Mouse (Mus musculus): ENCODE data around the gene Gna11.
A peak's percentile ranks its signal among the peaks of the same experiment; 100 is the strongest.

The Gna11 gene

DNA sequence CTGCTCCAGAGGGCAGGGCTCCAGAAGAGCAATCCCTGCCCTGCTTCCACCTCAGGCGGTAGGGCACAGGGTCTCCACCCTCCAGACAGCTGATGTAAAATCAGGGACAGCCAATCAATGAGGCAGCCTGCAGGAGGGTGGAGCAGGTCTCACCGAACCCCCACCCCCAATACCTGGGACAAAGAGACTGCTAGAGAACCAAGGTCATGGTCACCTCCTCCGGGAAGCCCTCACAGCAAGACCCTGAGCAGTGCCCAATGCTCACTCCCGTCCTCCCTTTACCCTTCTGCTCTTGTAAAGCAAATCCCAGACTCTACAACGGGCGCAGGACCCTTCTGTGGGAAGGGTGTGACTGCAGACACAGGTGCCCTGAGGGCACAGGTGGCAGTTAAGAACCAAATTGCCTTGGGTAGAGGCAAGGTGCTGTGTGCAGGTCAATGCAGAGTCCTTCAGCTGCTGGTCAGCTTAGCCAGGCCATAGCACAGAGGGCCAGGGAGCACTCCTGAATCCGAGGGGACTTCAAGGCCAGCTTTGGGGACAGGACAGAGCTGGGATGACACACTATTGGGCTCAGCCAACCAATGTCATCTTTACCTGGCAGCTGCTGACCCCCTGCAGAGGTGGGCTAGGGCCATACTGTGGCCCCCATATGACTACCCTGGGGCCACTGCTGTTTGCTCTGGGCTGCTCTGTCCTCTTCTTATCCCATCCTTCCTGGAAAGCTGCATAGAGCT lies 2.1 kb downstream of the Gna11 start:
- no peak for DNase-seq (ENCODE audit: low spot score in 2 of 2)

DNA sequence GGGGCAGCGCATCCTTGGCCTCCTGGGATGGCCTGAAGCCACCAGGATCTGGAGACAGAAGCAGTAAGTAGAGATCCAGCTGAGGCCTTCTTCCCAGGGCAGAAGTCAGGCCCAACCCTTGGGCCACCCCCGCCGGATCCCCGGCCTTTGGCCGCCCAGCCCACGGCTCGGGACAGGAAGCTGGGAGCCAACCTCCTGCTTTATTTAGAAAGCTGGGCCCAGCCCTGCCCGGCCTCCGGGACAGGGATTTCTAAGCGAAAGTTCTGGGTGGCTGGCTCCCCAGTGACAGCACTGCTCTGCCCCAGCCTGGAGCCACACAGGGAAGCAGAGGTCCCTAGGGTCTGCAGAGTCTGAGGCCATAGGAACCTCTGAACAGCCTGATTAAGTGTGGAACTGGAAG lies 3.2 kb downstream of the Gna11 start:
- DNase-seq (ENCODE audit: low spot score in 2 of 2): peak in 1 of 2 experiments; percentile 38

DNA sequence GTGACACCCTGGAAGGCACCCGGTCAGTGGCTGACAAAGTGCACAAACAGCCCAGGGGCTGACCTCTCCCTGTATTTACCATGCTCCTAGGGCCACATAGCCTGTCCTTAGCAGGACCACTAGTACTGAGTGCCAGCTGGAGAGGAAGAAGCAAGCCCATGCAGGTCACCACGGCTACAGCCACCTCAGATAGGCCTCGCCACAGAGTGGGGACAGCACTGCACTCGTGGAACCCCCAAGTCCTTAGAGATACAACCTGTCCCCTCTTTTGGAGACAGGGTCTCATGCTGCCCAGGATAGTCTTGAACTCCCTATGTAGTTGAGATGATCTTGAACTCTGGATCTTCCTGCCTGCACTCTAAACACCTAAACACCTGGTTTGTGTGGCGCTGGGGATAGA lies 3.6 kb downstream of the Gna11 start:
- DNase-seq (ENCODE audit: low spot score in 2 of 2): no peak

DNA sequence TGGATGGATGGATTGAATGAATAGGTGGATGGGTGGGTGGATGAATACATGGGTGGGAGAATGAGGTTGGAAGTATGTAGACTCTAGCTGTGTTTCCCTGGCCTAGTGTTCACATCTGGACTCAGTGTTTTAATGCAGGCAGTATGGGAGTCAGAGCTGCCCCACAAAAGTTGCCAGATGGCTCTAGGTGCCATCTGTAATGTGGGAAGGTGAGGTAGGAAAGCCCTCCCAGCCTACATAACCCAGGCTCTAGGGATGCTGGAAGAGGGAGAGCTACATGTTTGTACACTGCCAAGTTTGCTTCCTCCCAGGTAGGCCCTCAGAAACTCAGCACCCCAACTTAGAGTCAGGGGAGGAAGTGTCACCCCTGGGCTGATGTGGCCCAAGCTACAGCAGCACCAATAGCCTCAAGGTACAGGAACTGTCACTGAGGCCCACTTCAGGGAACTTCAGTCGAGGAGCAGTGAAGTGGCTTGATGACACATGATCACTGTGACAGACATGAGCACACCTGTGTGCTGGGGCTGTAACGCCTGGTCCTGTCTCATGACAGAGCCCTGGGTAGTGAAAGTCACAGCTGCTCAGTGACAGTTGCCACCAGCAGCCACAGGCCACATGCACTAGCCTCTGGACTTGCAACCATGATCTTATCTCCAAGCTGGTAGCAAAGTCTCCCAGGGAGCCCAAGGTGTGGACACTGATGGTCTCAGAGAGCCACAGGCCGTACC lies 6.5 kb downstream of the Gna11 start:
- DNase-seq (ENCODE audit: low spot score in 2 of 2): no peak

DNA sequence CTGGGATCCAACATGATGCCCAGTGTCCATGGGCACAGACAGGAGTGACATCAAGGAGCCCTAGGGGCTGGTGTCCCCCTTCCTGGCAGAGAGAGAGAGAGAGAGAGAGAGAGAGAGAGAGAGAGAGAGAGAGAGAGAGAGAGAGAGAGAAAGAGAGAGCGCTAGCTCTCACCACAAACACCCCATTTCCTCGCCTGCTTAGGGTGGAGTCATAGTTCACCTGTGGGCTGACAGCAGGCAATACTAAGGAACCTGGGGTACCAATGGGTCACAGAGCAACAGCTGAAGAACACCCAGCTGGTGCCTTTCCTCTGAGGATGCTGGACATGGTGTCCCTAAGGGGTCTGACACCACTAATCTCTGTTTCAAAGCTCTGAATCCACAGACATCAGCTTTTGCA lies 7.6 kb downstream of the Gna11 start:
- DNase-seq (ENCODE audit: low spot score in 2 of 2): no peak

DNA sequence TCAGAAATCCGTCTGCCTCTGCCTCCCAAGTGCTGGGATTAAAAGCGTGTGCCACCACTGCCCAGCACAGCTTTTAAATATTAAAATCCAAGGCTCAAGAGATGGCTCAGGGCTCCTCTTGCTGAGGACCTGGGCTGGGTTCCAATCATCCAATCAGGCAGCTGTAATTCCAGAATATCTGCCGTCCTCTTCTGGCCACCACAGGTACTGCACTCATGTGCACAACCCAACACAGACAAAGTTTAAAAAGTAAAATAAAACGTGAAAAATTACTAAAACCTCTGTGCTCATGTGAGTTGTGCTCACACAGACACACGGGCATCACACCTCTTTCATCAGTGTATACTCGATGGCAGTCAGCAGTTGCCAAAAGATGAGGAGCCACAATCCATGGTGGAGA lies 8.3 kb downstream of the Gna11 start:
- DNase-seq (ENCODE audit: low spot score in 2 of 2): no peak

DNA sequence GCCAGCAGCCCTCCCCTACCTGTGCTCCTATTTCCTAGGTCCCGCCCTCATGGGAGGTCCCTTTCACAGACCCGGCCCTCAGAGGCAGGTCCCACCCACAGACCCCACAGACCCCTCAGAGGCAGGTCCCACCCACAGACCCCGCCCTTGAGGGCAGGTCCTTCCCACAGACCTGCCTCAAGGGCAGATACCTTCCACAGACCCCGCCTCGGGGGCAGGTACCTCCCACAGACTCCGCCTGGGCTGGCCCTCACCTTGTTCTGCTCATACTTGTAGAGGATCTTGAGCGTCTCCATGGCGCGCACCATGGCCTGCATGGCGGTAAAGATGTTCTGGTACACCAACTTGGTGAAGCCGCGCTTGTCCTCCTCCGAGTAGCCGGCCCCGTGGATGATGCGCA lies 10.2 kb downstream of the Gna11 start:
- no peak for DNase-seq (ENCODE audit: low spot score in 2 of 2)

DNA sequence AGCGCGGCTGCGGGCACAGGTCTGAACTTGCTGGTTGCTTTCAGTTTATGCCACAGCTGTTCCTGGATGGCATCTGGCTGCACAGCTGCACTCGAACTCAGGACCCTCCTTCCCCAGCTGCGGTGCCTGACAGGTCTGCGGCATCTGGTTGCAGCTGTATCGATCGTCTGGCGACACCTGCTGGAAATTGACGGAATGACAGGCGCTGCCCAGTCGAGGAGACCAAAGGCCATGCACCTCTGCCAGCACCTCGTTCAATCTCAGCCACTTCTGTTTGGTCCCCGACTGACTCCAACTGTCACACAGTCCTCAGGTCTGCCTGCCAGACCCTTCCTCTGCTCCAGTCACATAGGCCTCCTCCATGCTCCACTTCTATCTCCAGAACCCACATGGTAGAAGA lies 18.2 kb downstream of the Gna11 start:
- peak; percentile 76 to 92 for DNase-seq (ENCODE audit: low spot score in 2 of 2)

DNA sequence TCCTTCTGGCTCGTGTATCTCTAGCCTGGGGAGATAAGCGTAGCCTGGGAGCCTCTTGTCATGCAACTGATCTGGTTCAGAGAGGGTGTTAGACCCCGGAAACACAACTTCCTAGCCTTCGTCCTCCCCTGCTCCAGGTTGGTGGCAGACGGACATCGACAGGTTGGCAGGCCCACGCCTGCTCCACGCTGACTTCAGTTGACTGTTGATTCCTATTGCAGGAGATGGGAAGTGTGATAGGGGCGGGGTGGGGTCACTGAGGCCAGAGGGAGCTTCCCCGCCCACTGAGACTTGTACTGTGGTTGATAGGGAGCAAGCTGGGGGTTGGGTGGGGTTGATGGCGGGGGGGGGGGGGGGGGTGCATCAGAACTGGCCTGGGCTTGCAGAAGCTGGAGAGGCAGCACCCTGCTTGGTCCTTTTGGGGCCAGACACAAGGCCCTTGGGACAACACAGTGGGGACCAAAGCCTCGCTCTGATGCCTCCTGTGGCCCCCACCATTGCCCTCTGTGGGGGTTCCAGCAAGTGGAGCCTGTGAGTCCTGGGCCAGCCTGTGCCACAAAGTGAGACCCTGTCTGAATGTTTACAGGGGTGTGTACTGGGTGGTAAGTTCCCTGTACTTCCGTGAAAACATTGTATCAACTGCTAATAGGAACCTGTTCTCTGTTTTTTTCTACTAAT lies 19.8 kb downstream of the Gna11 start:
- DNase-seq (ENCODE audit: low spot score in 2 of 2): peak; percentile 67 to 70

DNA sequence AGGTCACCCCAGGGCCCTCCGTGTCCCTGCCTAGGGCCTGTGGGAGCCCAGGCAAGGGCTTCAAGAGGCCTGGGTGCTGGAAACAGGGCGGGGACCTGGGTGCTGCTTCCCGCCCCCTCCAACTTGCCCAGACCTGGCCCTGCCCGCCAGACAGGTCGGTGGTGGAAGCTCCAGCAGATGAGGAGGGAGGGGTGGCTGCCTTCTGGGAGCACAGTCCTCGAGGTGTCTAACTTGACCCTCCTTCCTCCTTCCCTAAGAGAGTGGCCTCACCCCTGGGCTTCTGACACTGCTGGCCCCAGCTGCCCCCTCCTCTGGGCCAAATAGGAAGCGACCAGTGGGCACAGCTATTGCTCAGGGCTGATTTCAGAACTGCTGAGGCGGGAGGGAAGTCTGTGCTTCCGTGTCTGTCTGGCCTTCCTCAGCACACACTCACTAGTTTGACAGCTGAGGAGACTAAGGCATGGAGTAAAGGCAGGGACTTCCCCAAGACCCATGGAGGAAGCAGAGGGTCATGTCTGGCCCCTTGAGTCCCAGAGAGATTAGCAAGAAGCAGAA lies 20.9 kb downstream of the Gna11 start, which contains the start of gene Gna15:
Gna15 (minus strand) TSS at position 175 of the 555 bp plus-strand sequence.
- DNase-seq (ENCODE audit: low spot score in 2 of 2): peak; percentile 69 to 72

DNA sequence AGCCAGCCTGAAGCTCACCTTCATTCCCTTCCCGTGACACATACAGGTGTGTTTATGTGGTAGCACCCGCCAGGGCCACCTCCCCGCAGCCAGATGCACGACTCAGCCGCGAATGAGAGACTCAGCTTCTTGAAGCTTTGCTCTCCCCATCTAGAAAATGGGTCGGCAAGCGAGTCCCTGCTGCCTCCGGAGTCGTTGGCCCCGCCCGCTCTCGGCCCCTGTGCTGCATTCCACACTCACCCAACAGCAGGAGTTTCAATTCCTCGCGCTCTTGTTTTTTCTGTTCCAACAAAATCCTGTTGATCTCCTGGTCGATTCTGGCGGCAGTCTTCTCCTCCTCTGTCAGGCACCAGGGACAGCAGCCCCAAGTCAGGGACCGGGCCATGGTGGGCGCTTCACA lies 21.4 kb downstream of the Gna11 start:
- no peak for DNase-seq (ENCODE audit: low spot score in 2 of 2)

DNA sequence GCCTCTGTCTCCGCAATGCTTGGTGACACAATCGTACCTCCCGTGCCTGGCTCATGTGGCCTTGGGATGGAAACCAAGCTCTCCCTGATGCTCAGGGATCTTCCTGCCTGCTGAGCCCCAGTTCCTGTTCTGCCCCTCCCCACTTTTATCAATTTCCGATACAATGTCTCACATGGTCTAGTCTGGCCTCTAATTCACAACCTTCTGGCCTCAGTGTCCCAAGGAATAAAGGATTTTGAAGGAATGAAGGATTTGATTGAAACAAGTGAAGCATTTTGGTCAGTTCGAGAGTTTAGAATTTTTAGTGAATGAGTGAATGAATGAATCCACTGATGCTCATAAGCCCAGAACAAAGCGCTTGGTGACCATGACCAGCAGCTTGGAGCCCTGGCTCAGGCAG lies 21.8 kb downstream of the Gna11 start:
- DNase-seq (ENCODE audit: low spot score in 2 of 2): no peak

DNA sequence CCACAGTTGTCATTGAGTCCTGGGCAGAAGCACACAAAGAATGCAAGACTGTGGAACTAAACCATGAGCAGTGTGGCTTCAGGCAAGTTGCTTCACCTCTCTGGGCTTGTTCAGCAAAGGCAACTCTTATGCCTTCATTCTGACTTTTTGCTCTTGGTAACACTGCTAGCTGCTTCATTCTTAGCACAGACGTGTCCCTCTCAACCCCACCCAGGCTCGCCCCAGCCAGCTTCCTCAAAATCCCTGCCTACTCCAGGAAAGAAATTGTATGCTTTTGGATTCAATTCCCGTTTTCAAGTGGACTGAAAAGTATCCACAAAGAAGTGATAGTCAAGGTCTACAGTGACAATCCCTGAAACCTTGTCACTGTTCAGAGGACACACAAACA lies 25.0 kb downstream of the Gna11 start:
- DNase-seq (ENCODE audit: low spot score in 2 of 2): no peak

DNA sequence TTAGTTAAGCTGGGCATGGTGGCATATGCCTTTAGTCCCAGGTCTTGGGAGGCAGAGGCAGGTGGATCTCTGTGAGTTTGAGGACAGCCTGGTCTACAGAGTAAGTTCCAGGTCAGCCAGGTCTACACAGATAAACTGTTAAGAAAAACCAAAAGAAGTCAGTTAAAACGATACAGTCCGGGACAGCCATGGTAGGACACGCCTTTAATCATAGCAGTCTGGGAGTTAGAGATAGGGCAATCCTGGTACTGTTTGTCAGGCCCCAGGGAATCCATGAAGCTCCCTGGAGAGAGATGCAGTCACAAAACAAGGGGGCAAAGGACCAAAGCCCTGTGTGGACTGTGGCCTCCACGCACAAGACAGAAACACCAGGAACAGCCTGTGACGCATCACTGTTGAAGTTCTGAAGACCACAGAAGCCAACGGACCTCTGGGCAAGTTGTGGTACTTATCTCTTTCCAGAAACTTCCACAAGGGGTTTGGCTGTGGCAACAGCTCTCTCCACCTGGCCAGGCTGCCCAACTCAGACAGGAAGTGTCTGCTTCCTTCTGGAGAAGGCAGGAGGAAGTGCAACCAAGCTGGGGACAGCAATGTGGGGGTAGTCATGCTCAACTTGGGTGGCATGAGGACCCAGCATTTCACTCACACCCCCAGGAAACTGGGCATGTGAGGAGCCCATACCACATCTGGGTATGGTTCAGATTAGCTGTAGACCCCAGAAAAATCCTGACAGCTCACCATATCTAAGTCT lies 25.6 kb downstream of the Gna11 start:
- no peak for DNase-seq (ENCODE audit: low spot score in 2 of 2)

DNA sequence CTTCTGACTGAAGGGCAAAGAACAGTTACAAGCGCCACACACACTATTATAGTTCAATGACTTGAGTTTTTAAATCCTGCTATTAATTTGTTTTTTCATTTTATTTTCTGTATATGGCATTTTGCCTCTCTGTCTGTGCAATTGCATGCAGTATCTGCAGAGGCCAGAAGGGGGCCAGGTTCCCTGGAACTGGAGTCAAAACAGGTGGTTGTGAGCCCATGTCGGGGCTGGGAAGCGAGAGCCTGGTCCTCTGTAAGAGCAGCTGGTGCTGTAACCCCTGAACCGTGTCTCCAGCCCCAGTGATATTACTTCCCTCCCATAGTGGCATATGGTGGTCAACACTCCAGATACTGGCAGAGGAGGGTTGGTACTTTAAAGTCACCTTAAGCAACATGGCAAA lies 26.4 kb downstream of the Gna11 start:
- DNase-seq (ENCODE audit: low spot score in 2 of 2): peak in 1 of 2 experiments; percentile 55

DNA sequence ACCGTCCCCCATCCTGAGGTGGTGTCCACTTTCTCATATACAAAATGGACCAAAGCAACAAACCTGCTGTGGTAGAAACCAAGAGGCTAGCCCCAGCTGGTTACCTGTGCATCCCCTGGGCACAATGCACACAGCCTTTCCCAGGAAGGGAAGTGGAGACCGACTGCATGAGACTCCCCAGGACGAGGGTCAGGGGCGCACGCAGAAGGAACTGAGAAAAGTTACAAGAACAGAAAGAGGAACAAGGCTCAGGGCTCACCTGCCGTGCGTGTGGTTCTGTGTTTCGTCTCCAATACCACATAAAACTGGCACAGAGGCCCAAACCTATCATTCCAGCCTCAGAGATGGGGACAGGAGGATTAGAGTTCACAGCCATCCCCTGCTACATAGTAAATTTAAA lies 27.8 kb downstream of the Gna11 start:
- no peak for DNase-seq (ENCODE audit: low spot score in 2 of 2)

DNA sequence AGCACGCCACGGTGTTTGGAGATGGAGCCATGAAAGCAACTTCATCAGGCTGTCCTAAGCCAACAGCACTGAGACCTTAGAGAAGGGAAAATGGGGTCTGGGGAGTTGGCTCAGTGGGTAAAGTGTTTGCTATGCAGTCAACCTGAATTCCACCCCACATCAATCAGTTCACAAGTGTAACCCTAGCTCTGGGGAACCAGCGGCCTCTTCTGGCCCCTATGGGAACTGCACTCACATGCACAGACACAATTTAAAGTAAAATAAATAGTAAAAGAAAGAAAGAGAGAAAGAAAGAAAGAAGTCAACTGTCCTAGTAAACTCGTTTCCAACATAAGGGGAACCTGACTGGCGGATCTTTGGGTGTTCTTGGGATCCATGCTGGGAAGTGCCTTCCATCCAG lies 31.2 kb downstream of the Gna11 start:
- DNase-seq (ENCODE audit: low spot score in 2 of 2): no peak

DNA sequence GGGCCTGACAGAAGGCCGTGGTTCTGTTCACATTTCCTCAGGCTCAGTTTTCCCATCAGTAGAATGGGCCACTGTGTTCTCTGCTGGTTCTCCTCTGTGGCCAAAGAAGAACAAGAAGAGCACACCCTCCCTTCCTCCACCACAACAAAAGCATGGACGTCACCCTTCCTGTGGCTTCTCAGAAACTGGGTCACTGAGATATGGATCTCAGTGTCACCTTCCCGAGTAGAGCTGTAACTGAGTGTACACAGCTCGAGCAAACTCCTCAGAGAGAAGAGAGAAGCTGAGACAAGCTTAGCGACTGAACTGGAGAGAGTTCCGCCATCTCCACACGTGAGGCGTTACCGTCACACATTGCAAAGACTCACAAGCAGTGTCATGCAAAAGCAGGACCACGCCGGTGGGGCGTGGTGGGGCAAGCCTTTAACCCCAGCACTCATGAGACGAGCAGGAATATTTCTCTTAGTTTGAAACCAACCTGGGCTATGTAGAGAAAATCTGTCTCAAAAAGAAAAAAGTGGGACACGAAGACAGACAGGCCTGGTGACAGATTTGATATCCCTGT lies 34.7 kb downstream of the Gna11 start:
- DNase-seq (ENCODE audit: low spot score in 2 of 2): no peak

DNA sequence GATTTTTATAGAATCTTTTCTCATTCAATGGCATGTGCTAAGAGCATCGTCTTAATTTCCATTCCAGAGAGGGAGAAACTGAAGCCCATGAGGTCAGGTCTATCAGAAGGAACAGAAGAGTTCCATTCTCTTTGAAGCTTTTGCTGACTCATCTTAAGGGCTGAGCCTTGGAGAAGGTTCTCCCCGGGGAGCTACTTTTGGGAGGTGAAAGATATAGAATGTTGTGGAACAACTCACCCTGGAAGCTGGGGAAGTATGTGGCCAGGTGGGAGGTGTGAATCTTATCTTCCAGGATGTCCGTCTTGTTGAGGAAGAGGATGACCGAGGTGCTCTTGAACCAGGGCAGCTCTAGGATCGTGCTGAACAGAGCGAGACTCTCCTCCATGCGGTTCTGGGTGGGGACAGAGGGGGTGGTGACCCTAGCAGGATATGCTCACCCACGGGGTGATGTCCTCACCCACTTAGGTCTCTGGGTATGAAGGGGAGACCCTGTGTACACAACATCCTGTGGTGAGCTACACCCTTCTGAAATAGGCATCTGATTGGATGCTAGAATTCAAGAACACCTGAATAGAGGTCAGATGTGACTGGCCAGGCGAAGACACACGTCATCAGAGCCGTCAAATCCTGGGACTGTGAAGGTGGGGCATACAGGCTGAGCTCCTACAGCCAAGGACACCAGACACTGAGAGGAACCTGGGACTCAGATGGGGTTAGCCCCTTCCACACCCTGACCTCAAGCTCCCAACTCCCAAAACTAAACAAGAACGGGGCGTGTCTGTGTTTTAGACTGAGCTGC lies 37.1 kb downstream of the Gna11 start:
- no peak for DNase-seq (ENCODE audit: low spot score in 2 of 2)

DNA sequence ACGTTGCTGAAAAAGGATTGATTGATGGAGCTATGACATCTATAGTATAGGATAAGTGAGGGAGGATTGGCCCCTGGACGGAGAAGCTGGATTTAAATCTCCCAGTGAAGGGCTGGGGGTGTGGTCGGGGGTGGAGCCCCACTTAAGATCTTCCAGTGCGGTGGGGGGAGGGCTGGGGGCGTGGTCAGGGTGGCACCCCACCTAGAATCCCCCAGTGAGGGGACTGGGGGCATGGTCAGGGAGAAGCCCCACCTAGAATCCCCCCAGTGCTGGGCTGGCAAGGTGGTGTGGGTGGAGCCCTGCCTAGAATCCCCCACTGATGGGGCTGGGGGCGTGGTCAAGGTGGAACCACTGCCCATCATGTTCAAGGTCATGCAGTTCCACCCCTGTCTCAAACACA lies 37.9 kb downstream of the Gna11 start:
- no peak for DNase-seq (ENCODE audit: low spot score in 2 of 2)

All from urinary bladder, adult 18-20 months (tissue).